Mouse (Mus musculus) frontal cortex, postnatal 36 days (tissue): ENCODE measurements around the gene Ahdc1.

Experiments
- DNase-seq, 2 experiments: peaks; one replicate each; pipeline ENCODE4 v3.0.0; 2022; ENCODE audit warnings: low spot score in 2 of 2

Gene Ahdc1

GRCm38 (mm10) chr4:133121974-133122637 is 111.0 kb downstream of the Ahdc1 start:
- DNase-seq: no peak

GRCm38 (mm10) chr4:133127079-133127478 is 116.0 kb downstream of the Ahdc1 start:
- no peak for DNase-seq
